In genomic region chr3:52643796-52644177, GRCm38 (mm10) we compare ENCODE assay signal across 10 mouse cellular contexts.
DNase-seq lines count a peak whose midpoint lies in the region; ATAC-seq lines count a peak whose summit lies in the region.
"Had no signal": no experiment of that assay in that cellular context is flagged by ENCODE, and none has a peak within 500 bp of the region (broad histone marks: within the 10 kb centered on the region; RNA-seq: fewer than 3 reads in every experiment).

No protein-coding gene starts in this region.

- H3K4me1 ChIP-seq in forebrain, embryonic 15.5 days: peaks cover 25% of the 10 kb centered on the region
- peaks cover 37% of the 10 kb centered on the region for H3K4me1 ChIP-seq in midbrain, embryonic 13.5 days (replicated peaks)

- no peaks in the 10 kb centered on the region for H3K36me3 ChIP-seq in forebrain, embryonic 15.5 days
- no peaks in the 10 kb centered on the region for H3K36me3 ChIP-seq in midbrain, embryonic 13.5 days
- H3K36me3 ChIP-seq: limb, embryonic 15.5 days had no signal

- no peak overlapping the region for H3K9ac ChIP-seq in forebrain, embryonic 15.5 days (replicated peaks)
- H3K9ac ChIP-seq in midbrain, embryonic 13.5 days (replicated peaks): no peak overlapping the region
- H3K9ac ChIP-seq: limb, embryonic 15.5 days had no signal

- intact Hi-C loops in heart, postnatal 10 days (cut with DNase I): loop anchor here (5.0 to 10.0 kb wide), 3 partner anchors 99 to 376 kb away; partner anchors contain the start of gene Foxo1

- no peaks in the 10 kb centered on the region for H3K27me3 ChIP-seq in forebrain, embryonic 15.5 days
- peaks cover 10% of the 10 kb centered on the region for H3K27me3 ChIP-seq in midbrain, embryonic 13.5 days
- H3K27me3 ChIP-seq: limb, embryonic 15.5 days had no signal

- peak overlapping the region; percentile 69 for H3K27ac ChIP-seq in forebrain, embryonic 15.5 days (replicated peaks)
- peak overlapping the region; percentile 57 for H3K27ac ChIP-seq in midbrain, embryonic 13.5 days
- H3K27ac ChIP-seq: limb, embryonic 15.5 days had no signal

- ATAC-seq in forebrain, embryonic 15.5 days (replicated peaks): peak; percentile 11; the same call in 1 of the 2 replicates
- 0 out of 2 replicates have a peak, but pooled peaks have one; percentile 4 for ATAC-seq in midbrain, embryonic 13.5 days
- no peak for ATAC-seq in erythroid progenitor cell, adult 5-6 weeks (replicated peaks; ENCODE audit: low FRiP score, poor library complexity, severe bottlenecking)

- DNase-seq in heart, adult 18-20 months: peak; percentile 29 to 63
- DNase-seq in heart, postnatal 10 days: no peak
- DNase-seq in CD4-positive, CD25-positive, alpha-beta regulatory T cell, adult 2 months (ENCODE audit: low read depth, low spot score): peak; percentile 89
- DNase-seq in gastrocnemius, postnatal 4 days (ENCODE audit: low spot score in 2 of 2): no peak
- no peak for DNase-seq in adipocyte (ENCODE audit: low spot score)
- DNase-seq: kidney, adult 8-10 months had no signal

- no peak overlapping the region for H3K4me3 ChIP-seq in forebrain, embryonic 15.5 days
- no peak overlapping the region for H3K4me3 ChIP-seq in midbrain, embryonic 13.5 days (replicated peaks)
- H3K4me3 ChIP-seq: limb, embryonic 15.5 days had no signal

- no peak overlapping the region for H3K4me2 ChIP-seq in forebrain, embryonic 15.5 days (replicated peaks)
- no peak overlapping the region for H3K4me2 ChIP-seq in midbrain, embryonic 13.5 days (replicated peaks)
- H3K4me2 ChIP-seq: limb, embryonic 15.5 days had no signal

- no peaks in the 10 kb centered on the region for H3K9me3 ChIP-seq in forebrain, embryonic 15.5 days
- no peaks in the 10 kb centered on the region for H3K9me3 ChIP-seq in midbrain, embryonic 13.5 days
- H3K9me3 ChIP-seq: limb, embryonic 15.5 days had no signal

- 75% methylated on average over 10 of the region's 10 CpGs for WGBS in forebrain, embryonic 15.5 days
- 66% methylated on average over 10 of the region's 10 CpGs for WGBS in midbrain, embryonic 13.5 days

Comparison
In these comparisons a context has a peak if more than half of its experiments do, and no peak if none do; other contexts are left out.
1. DNase-seq: peak in heart, adult 18-20 months (2 of 2) and CD4-positive, CD25-positive, alpha-beta regulatory T cell, adult 2 months (single experiment); none in heart, postnatal 10 days (0 of 2), gastrocnemius, postnatal 4 days (0 of 2) and adipocyte (single experiment).